Comparison of ENCODE assay signal across 25 mouse cellular contexts in the genomic region with DNA sequence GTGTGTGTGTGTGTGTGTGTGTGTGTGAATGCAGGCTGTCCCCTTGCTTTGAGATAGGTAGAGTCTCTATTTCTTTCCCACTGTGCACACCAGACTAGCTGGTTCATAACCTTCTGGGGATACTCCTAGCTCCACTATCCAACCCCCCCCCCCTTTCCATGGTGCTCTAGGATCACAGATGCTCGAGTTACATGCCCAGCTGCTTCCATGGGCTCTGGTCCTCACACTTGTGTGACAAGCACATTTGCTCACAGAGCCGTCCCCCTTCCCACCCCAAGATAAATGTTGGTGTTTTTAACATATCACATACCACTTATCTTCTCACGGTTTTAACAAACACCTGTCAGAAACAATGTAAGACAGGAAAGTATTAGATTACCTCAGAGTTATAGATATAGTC.
"Had no signal": no experiment of that assay in that cellular context is flagged by ENCODE, and none has a peak within 500 bp of the region (broad histone marks: within the 10 kb centered on the region; RNA-seq: fewer than 3 reads in every experiment).

No protein-coding gene starts in this region.

- H3K9ac ChIP-seq: heart, embryonic 13.5 days; heart, embryonic 15.5 days; hindbrain, embryonic 13.5 days; hindbrain, embryonic 15.5 days; kidney, embryonic 15.5 days; limb, embryonic 12.5 days; liver, embryonic 13.5 days; liver, embryonic 15.5 days had no signal

- ATAC-seq: hindbrain, postnatal 0 days; intestine, embryonic 16.5 days had no signal

- H3K27me3 ChIP-seq: heart, embryonic 13.5 days; heart, embryonic 15.5 days; hindbrain, embryonic 13.5 days; hindbrain, embryonic 15.5 days; kidney, embryonic 15.5 days; limb, embryonic 12.5 days; liver, embryonic 13.5 days; liver, embryonic 15.5 days had no signal

- H3K36me3 ChIP-seq: heart, embryonic 15.5 days; hindbrain, embryonic 13.5 days; hindbrain, embryonic 15.5 days; kidney, embryonic 15.5 days; limb, embryonic 12.5 days; liver, embryonic 13.5 days; liver, embryonic 15.5 days had no signal

- H3K27ac ChIP-seq: heart, embryonic 13.5 days; heart, embryonic 15.5 days; hindbrain, embryonic 13.5 days; hindbrain, embryonic 15.5 days; hindbrain, postnatal 0 days; kidney, embryonic 15.5 days; kidney, postnatal 0 days; limb, embryonic 12.5 days; liver, embryonic 13.5 days; liver, embryonic 15.5 days had no signal

- H3K4me2 ChIP-seq: heart, embryonic 11.5 days; heart, embryonic 13.5 days; heart, embryonic 15.5 days; hindbrain, embryonic 13.5 days; hindbrain, embryonic 15.5 days; kidney, embryonic 15.5 days; limb, embryonic 12.5 days; liver, embryonic 11.5 days; liver, embryonic 13.5 days; liver, embryonic 15.5 days had no signal

- H3K9me3 ChIP-seq: heart, embryonic 13.5 days; heart, embryonic 15.5 days; hindbrain, embryonic 13.5 days; hindbrain, embryonic 15.5 days; kidney, embryonic 15.5 days; limb, embryonic 12.5 days; liver, embryonic 13.5 days; liver, embryonic 15.5 days had no signal

- H3K4me3 ChIP-seq: heart, embryonic 13.5 days; heart, embryonic 15.5 days; hindbrain, embryonic 13.5 days; hindbrain, embryonic 15.5 days; kidney, embryonic 15.5 days; limb, embryonic 12.5 days; liver, embryonic 13.5 days; liver, embryonic 15.5 days had no signal

- H3K4me1 ChIP-seq: hindbrain, embryonic 13.5 days; hindbrain, embryonic 15.5 days; liver, embryonic 13.5 days; liver, embryonic 15.5 days had no signal

- DNase-seq: gastrocnemius, postnatal 14 days; gastrocnemius, postnatal 36 days; heart, postnatal 14 days; heart, postnatal 36 days; kidney, adult 11 months; kidney, adult 8-10 months; kidney, postnatal 14 days; kidney, postnatal 36 days; layer of hippocampus, adult 9-11 months; layer of hippocampus, postnatal 36 days; left cerebral cortex, postnatal 4 days; liver; liver, embryonic 13.5 days had no signal
